Mouse (Mus musculus): Measurements from ENCODE around the gene Stox2.

The Stox2 gene

DNA sequence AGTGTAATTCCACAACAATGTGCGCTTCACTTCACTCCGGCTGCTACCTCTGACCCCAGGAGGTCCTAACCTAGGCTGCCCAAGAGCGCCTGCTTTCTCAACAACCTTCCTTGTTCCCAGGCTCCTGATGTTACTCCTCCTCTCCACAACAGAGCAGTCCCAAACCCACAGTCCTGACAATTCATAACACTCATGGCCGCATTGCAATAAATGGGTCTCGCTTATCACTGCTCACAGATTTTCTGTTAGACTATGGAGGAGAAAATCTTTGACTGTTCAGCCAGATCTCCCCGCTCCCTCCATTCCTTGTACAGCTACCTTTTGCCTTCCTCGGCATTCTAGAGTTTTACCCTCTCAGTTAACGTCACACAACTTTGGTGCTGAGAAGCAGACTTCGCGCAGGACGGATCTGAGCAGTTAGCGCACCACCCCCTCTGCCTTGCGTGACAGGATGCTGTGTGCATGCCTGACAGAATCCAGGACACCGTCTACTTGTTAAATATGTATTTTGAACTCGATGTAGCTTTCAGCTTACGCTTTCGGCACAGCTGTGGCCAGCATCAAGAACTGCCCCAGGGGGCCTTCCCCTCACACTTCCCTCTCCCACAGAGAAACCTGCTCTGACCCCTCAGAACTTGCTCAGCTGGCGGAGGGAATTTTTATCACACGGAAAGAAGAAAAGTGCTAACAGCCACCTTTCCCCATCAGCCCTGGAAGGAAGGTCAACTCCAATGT is at the start of gene Stox2:
Gene Stox2, minus strand, starts transcription at position 51 of the 735 bp plus-strand sequence.
- 74% methylated on average over 19 of the region's 19 CpGs for WGBS

DNA sequence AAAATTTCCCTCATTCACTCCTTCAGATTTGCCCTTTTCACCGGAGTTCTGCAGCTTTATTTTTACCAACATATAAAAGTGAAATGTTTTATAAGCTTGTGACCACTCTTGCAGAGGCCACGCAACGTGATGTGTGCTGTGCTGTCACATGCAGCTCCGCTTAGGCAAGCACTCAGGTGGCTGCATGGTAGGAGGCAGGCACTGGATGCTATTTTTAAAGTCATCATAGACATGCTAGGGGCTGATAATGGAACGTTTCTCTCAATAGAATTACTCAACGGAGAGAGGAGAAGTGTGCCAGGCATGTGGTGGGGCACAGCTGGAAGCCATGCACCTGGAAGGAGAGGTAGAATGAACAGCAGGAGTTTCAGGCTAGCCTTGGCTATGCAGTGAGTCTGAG is 49.3 kb upstream of the Stox2 start:
- 75% methylated on average over 6 of the region's 6 CpGs for WGBS

DNA sequence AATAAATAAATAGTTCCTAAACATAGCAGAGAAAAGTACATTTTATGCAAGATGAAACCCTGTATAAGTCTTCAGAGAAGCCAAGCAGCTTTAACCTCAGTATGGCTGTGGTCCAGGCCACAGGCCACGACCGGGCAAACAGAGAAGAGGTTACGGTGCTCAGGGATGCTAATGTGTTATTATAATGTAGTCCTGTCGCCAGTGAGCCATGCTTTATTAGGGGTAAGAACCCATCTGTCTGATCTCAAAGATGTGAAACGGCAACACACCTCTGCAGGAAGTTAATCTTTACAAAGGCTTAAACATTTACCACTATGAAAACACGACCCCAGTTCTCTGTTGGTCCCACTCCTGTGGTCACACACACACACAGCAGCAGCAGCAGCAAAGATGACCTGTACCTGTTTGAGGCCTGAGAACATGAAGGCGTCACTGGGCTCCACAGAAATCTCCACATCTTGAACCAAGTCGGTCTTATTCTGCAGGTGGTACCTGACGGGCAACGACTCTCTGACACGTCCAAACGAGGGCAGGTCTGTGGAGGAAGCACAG is 48.5 kb upstream of the Stox2 start:
- 88% methylated on average over 12 of the region's 12 CpGs for WGBS

DNA sequence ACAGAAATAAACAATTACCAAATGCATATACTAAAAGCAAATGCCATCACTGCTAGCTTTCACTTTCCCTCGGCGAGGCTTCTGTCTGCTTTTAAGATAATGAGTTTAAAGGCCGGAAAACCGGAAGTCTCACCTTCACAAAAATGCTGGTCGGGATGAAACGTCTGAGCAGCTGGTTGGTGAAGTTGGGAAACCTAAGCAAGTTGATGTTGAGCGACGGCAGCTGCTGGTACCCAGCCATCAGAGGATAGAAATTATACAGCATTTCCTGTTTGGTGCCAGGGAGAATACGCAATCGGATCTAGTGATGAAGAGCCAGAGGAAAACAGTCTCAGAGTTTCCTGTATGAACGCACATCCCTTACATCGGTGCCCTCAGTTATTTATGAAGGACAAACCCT is 46.9 kb upstream of the Stox2 start:
- 91% methylated on average over 12 of the region's 12 CpGs for WGBS

DNA sequence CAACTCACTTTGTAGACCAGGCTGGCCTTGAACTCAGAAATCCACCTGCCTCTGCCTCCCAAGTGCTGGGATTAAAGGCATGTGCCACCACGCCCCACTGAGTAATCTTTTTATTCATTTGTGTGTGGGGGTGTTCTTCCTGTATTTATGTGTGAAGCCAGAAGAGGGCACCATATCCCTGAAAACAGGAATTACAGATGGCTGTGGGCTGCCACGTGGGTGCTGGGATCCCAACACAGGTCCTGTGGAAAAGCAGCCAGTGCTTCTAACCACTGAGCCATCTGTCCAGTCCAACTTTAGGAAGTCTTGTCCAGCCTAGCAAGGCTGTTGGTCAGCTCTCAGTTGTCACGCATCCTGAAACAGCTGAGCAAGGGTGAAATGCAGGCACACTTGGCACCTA is 41.1 kb upstream of the Stox2 start:
- WGBS = 93% methylated on average over 3 of the region's 3 CpGs

DNA sequence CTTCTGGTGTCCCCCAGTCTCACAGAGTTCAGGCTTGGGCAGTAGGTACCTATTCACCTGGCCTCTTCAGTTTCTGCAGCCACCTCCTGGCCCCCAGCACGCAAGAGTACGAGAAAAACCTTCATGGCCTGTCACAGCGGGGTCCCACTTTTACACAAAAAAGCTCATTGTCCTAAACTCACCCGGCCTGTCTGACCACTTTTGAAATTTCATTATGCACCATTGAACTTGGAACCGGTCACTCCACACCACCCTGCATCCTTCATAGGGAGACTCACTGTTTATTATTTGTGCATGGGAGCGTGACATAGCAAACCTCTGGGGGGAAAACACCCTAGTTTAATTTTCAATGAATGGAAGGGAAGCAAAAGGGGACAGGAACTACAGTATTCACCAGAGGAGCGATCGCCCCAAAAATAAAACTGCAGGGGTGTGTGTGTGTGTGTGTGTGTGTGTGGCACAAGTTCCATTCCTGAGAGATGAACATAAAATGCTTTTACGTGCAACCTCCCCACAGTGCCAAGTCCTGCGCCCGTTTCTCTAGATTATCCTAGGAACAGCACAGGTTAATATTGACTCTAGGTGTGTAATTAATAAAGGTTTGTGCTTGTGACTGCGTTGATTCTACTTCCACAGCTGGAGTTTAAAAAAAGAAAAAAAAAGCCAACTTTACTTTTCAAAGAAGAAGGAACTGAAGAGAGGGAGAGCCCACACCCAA is 36.4 kb upstream of the Stox2 start:
- 57% methylated on average over 12 of the region's 12 CpGs for WGBS

DNA sequence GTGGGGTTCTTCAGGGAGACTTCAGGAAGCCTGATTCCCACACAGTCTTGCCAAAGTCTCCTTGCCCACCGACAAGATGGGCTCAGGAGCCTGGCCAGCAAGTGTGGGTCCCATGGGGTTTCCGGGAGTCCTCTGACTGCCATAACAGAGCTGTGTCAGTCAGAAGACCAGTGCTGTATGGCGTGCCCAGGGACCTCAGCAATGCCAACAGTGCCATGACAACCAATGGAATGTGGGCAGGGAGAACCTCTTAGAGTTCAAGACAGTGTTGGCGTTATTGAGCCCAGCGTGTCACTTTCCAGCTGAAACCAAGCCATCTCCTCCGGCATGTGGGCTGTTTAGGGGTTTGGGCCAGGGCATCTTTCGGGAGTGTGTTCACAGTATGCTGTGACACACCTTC is 33.9 kb upstream of the Stox2 start:
- 54% methylated on average over 7 of the region's 7 CpGs for WGBS

DNA sequence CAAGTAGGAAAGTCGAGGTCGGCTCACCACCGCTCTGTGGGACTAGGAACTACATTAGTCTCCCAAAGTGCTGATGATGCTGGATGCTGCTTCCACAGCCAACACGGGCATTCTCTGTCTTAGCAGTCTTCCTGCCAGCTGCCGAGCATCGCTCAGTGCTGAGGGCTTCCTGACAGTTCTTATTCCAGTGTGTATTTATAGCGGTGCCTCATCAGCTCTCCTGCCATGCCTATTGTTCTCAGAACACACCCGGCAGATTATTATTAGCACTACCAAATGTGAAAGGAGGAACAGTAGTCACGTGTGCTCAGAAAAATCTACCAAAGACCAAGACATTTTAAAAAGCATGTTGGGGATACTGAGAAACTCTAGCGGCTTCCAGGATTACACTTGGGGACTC is 15.5 kb upstream of the Stox2 start:
- 27% methylated on average over 10 of the region's 10 CpGs for WGBS

DNA sequence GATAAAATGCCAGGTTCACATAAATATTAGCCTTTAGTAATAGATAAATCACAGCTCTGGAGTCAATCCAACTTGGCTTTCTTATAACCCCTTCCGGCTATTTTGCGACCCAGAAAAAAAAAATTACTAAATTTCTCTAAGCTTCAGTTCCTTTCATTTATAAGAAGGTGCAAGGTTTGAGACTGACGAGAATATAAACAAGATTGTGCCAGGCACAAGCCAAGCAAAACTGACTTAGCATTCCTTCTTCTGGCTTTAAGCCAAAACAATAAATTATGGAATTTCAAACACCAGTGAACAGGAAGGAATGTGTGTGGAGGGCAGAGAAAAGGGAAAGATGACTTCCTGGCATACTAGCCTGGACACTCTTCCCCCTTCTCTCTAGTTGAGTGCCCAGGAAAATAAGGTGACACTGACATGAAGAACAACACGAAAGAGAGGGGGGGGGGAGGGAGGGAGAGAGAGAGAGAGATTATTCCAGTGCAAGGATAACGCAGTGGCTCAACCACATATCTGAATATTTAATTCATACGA is 13.1 kb upstream of the Stox2 start:
- 86% methylated on average over 6 of the region's 6 CpGs for WGBS

DNA sequence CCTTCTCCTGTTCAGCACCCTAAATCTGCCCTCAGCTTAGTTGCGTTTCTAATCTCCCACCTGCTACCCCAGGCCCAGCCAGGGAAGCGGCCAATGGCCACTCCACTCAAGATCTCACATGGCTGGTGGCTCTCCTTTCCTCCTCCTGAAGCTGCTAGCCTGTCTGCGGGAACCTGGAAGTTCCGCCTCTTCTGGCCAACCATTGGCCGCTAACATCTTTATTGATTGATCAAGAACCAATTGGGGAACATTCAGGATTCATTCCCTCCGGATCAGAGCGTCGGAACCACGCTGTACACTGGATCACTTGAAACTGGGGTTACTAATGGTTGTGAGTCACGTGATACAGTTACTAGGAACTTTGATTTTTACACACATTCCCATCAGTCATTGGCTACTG is 12.4 kb upstream of the Stox2 start:
- 95% methylated on average over 10 of the region's 10 CpGs for whole genome bisulfite sequencing

DNA sequence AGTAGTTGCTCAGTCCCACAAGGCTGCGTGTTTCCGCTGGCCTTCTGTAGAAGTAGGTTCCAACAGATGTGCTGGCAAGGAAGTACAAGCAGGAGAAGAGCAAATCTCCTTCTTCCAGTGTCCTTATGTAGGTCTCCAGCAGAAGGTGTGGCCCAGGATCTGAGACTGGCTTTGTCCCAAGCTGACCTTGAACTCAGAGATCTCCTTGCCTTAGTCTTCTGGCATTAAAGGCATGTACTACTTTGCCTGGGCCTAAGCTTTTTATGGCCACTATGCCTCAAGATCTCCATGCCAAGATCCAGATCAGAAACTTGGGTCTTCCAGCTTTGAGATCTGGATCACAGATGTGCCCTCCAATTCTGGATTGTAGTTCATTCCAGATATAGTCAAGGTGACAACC is 3.0 kb upstream of the Stox2 start:
- whole genome bisulfite sequencing = 96% methylated on average over 2 of the region's 2 CpGs

DNA sequence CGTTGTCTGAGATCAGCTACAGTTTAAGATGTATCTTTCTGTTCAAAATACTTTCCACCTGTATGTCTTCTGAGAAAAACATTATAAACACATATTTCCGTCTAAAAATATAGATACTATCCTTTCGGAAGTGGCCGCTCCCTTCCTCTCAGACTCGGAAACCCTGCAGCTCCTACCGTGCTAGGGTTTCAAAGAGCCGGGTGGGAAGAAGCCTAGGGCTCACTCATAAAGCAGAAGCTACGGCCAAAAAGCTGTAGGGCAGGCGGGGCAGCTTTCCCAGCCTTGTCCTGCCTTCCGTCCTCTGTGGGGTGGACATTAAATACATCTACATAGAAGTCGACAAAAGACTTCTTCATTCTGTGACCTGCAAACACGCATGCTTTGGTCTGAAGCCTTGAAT is 6.9 kb downstream of the Stox2 start:
- 63% methylated on average over 12 of the region's 12 CpGs for WGBS

DNA sequence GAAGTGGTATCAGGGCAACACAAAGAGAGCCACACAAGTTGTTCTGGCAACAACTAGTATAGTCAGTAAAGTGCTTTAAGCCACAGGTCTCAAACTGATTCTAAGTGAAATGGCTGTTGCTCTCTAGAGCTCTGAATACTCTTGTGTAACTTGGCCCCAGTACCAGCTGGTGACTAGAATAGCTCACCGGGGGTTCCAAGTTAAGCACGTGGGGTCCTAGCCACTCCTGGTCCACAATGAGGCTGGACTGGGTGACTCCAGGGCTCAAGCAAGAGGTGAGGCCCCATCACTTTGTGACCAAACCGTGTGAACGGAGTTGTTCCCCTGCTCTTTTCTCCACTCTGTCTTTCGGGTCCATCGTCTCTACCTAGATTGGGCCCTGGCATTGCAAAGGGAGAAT is 8.2 kb downstream of the Stox2 start:
- 81% methylated on average over 6 of the region's 6 CpGs for WGBS

DNA sequence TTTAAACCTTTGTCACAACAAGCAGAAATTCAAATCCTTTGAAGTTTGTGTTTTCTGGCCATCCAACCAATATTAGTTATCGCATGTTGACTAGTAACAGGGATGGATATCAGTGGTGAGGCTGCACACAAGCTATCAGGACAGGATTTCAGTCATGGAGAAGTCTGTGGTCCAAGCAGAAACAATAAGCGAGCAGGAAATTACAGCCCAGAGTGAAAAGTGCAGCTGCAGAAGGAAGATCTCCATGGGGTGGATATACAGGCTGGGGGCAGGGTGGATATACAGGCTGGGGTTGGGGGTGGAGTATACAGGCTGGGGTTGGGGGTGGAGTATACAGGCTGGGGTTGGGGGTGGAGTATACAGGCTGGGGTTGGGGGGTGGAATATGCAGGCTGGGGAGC is 10.3 kb downstream of the Stox2 start:
- WGBS = 84% methylated on average over 2 of the region's 2 CpGs

DNA sequence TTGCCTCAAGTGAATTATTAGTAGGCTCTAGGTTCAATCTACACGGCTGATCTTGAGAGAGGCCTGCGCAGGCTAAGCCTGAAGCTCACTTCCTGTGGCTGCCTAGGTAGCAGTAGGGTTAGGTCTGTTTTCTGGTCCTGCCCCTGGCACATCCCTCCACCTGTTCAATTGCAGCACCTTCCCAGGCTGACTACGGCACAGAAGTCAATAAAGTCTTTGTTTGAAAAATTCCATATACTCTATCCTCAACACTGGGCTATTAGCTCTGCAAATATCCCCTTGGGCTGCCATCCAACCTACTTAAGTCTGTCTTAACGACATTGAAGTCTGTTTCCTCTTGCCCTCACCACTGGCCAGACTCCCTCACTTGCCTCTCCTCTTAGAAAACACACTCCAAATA is 10.8 kb downstream of the Stox2 start:
- 76% methylated on average over 4 of the region's 4 CpGs for WGBS

DNA sequence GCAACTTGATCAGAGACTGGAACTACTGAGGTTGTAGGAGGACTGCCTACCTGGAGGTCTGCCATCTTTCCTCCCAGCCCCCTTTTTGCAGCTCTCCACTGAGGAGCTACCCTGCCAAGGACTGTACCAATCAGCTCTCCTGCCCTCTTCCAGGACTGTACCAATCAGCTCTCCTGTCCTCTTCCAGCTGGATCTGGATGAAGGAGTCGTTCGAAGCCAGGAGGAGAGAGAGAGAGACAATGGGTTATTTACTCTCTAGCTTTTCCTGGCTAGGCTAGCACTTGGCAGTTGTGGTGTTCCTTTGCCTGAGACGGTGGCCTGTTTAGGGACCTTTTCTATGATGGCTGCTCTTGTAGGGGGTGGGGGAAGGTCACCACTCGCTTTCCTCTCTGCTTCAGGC is 14.9 kb downstream of the Stox2 start:
- WGBS = 36% methylated on average over 4 of the region's 4 CpGs

DNA sequence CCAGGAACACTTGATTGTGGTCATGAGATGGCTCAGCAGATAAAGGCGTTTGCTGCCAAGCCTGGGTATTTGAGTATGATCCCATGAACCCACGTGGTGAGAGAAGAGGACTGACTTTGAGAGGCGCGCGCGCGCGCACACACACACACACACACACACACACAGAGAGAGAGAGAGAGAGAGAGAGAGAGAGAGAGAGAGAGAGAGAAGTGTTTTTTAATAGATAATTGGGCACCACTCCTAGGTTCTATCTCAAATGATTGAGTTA is 32.0 kb downstream of the Stox2 start:
- WGBS = 28% methylated on average over 8 of the region's 8 CpGs

DNA sequence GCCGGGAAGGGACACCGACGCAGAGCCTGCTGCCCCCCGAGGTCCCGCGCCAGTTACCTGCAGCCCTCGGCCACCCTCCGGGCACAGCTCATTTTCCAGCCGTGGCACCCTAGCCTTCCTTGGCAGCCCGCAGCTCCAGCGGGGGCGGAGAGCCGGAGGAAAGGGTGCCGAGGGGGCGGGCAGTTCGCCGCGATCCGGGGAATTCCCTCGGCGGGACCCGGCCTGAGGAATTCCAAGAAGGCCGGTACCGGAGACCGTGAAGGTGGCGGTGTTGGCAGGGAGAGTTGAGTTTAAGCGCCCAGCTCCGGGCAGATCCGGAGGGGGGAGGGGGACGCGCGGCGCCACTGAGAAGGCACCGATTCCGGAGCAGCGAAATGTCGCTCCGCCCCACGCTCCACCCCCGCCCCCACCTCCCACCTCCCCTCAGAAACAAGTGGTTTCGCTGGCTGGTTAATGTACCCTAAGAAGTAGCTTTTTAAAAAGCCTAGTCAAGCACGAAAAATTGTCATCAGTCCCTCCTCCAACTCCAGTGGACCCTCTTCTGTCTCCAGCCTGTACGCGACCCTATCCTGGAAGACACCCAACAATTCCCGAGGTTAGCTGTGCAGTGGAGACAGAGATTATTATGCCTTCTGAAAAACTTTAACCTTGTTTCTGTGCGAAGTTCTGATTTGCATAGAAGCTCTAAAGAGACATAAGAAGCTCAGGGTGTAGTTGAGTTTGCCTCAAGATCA is 32.5 kb downstream of the Stox2 start:
- WGBS = under 1% methylated on average over 46 of the region's 46 CpGs

DNA sequence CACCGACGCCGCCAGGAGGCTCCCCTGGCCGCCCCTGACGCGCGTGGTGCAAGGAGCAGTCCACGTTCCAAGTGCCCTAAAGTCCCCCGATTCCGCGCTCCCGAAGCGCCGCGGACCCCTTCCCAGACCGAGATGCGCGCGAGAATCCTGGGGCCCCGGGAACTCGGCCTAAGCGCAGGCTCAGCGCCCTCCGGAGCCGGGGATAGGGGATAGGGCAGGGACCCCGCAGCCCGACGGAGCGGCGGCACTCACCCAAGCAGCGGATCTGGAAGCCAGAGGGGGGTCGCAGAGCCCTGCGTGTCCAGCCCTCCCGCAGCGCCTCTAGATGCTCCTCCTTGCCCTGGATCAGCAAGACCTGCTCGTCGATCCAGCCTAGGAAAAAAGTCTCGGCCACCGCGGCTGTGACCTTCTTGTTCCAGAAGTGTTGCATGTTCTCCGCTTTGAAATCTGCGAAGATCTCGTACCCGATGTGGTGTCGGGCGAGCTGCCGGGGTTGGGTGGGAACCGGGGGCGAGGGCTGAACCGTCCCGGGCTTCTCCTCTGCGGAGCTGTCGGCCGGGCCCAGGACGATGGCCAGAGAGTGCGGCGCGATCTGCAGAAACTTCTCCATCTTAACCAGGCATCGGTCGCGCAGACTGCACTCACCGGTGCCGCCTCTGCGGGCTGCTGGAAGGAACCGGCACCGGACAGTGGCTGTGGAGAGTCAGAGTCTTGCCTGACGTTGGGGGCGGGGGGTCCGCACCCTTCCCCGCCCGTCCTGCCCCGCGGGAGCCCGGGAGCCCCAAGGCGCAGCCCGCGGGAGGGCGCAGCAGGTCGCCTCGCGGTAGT is 33.3 kb downstream of the Stox2 start:
- WGBS = under 1% methylated on average over 81 of the region's 81 CpGs

DNA sequence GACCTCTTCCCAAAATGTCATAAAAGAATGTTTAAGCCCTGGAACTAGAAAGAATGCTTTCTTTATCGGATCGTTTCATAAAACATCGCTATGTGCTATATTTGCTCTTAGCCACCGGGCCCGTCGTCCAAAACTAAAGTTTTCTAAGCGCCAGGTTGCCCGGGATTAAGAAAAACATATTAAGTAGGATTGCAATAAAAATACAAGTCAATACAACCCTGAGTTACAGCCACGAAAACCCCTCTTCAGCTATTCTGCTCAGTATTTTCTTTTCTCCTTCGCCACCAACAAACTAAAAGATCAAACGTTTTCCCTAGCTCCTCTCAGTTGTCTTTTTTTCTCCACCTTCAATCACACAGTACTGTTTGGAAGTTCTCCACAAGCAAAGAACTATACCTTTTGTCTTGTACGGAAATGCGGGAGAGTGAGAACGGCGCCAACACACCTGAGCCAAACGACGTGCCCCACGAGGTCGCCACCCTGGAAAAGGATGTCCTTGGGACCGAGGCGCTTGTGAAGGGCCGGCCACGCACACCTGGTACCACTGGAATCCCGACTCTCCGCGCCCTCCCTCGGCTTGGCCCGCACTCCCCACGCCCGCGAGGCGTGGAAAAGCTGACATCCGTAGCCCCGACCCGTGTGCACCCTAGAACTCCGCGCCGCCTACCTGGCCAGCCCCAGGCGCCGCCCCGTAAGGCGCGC is 34.0 kb downstream of the Stox2 start:
- WGBS = 3% methylated on average over 43 of the region's 43 CpGs

DNA sequence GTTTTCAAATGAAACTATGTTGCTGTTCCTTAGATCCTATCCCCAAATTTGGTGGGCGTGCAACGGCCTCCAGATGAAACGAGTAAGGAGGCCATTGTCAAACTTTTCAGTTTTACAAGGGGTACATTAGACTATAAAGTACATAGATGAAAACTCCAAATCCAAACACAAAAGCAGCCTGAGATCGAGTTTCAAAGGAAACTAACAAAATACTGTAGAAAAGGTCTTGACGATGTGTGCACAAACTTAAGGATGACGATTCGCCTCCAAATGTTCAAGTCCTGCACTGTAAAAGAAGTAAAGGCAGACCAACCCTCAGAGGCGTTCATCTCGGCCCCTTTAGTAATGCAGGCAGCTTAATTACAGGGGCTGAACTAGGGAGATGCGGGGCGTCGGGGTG is 34.8 kb downstream of the Stox2 start:
- 34% methylated on average over 12 of the region's 12 CpGs for WGBS

Data from cerebral cortex, adult 2 months (tissue).